Mouse (Mus musculus) heart, embryonic 12.5 days (tissue): ENCODE data around the gene Zbtb7b. TPM values are rescaled to one million over a fixed set of nuclear protein-coding genes. Genes with fewer than 3 reads are reported as not detected.

Source experiments
- ATAC-seq: fragments of 200-750 bp; cut with Nextera tagmentation; 2 replicates; pipeline ENCODE4 v1.8.0; 2017; ENCODE audit warnings: moderate TSS enrichment, moderate library complexity; ENCODE audit not compliant: insufficient number of reproducible peaks, low FRiP score
- H3K27ac ChIP-seq: fragments of 300-500 bp; sonication (generic); 2 replicates; pipeline ENCODE4 v1.5.1; 2016; ENCODE audit warnings: mild to moderate bottlenecking, moderate library complexity; ENCODE audit not compliant: poor library complexity, severe bottlenecking
- H3K27me3 ChIP-seq: fragments of 300-500 bp; sonication (generic); replicated peaks from 2 replicates; pipeline ENCODE4 v1.6.1; 2016; ENCODE audit warnings: mild to moderate bottlenecking, moderate library complexity
- H3K36me3 ChIP-seq: fragments of 300-500 bp; sonication (generic); 2 replicates; pipeline ENCODE4 v1.6.1; 2016; ENCODE audit warnings: mild to moderate bottlenecking, moderate library complexity
- H3K4me1 ChIP-seq: fragments of 300-500 bp; sonication (generic); replicated peaks from 2 replicates; pipeline ENCODE4 v1.6.1; 2016; ENCODE audit warnings: mild to moderate bottlenecking
- H3K4me2 ChIP-seq: fragments of 300-500 bp; sonication (generic); 2 replicates; pipeline ENCODE4 v1.6.1; 2016; ENCODE audit warnings: mild to moderate bottlenecking, moderate library complexity
- H3K4me3 ChIP-seq: fragments of 300-500 bp; sonication (generic); 2 replicates; pipeline ENCODE4 v1.5.1; 2016; ENCODE audit warnings: mild to moderate bottlenecking
- H3K9ac ChIP-seq: fragments of 300-500 bp; sonication (generic); 2 replicates; pipeline ENCODE4 v1.6.1; 2016; ENCODE audit warnings: mild to moderate bottlenecking, moderate library complexity
- H3K9me3 ChIP-seq: fragments of 300-500 bp; sonication (generic); replicated peaks from 2 replicates; pipeline ENCODE4 v1.6.1; 2016; ENCODE audit warnings: mild to moderate bottlenecking, moderate library complexity
- WGBS: fragments of 180-500 bp; shearing (Covaris S2); methylation state at CpG from one replicate; pipeline ENCODE4 v1.1.7; 2016; 5-methylcytosine and 5-hydroxymethylcytosine counted together
- polyA plus RNA-seq: library from polyadenylated mRNA; unstranded; fragments of >200 nt; fragmentation: Nextera tagmentation; extraction: Ambion mirVana; gene quantifications from 2 replicates; pipeline ENCODE4 v1.2.1, GENCODE M21; 2016

Zbtb7b gene
- polyA plus RNA-seq, 1 experiment from 2014 or later: 1.6 TPM

DNA sequence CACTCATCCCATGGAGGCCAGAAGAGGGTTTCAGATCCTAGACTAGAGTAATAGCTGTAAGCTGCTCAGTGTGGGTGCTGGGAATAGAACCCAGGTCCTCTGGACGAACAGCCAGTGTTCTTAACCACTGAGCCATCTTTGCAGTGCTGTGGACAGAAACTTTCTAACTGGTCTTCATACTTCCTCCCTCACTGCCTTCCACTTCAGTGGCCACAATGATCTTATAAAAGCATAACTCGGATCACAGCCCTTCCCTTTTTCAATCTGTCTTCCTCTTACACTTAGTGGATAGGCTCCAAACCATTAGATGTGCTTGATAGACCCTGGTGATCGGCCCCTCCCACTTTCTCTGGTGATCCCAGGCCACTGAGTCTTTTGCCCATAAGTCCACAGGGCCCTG, 34.3 kb downstream of the Zbtb7b start:
- Histone ChIP-seq H3K9ac (no peak overlapping the region), H3K27me3 (peaks cover 21% of the 10 kb centered on the region; the same call in 1 of the 2 replicates), H3K27ac (no peak overlapping the region), H3K4me1 (no peaks in the 10 kb centered on the region), H3K9me3 (no peaks in the 10 kb centered on the region), H3K36me3 (no peaks in the 10 kb centered on the region), H3K4me2 (no peak overlapping the region), H3K4me3 (no peak overlapping the region)
- no peak for ATAC-seq
- 72% methylated on average over 3 of the region's 3 CpGs for WGBS

DNA sequence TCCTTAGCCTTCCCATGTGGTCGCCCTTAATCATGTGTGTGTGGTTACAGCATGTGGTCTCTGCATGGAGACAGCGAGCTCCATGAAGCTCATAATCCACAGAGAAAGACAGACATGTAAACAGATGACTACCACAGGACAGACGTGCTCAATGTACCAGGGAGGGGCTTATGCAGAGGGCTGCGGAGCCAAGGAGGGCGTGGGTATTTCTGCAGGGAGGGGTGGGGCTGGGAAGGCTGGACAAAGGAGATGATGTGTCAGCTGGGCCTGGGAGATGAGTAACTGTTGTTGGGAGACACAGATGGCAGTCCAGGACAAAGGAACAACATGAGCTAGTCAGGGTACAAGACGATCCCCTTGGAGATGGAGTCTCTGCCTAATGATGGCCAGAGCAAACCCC, 34.9 kb downstream of the Zbtb7b start:
- Histone ChIP-seq H3K27me3 (peaks cover 17% of the 10 kb centered on the region; the same call in 1 of the 2 replicates), H3K9me3 (no peaks in the 10 kb centered on the region), H3K4me1 (no peaks in the 10 kb centered on the region), H3K4me2 (no peak overlapping the region), H3K27ac (no peak overlapping the region), H3K36me3 (no peaks in the 10 kb centered on the region), H3K9ac (no peak overlapping the region), H3K4me3 (no peak overlapping the region)
- ATAC-seq: no peak
- 64% methylated on average over 6 of the region's 6 CpGs for WGBS

DNA sequence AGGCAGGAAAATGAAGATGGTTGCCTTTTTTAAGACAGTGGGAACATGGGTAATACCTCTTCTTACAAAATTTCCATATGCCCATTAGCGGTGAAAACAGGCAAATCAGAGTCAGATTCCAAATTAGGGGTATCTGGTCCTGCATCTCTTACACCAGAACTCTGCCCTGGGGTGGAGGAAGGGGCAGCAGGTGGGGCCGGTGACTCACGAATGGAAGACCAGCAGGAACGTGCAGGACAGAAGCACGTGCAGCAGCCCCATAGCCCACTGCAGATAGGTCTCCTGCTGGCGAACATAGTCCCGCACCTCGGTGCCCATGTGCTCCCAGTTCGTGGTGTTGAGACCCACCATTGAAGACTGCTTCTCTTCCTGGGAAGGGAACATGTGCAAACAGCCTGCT, 38.5 kb downstream of the Zbtb7b start:
- Histone ChIP-seq H3K4me2 (no peak overlapping the region), H3K9me3 (no peaks in the 10 kb centered on the region), H3K27me3 (peaks cover 45% of the 10 kb centered on the region), H3K27ac (no peak overlapping the region), H3K4me1 (no peaks in the 10 kb centered on the region), H3K36me3 (no peaks in the 10 kb centered on the region), H3K9ac (no peak overlapping the region), H3K4me3 (no peak overlapping the region)
- ATAC-seq: no peak
- 53% methylated on average over 9 of the region's 9 CpGs for WGBS

DNA sequence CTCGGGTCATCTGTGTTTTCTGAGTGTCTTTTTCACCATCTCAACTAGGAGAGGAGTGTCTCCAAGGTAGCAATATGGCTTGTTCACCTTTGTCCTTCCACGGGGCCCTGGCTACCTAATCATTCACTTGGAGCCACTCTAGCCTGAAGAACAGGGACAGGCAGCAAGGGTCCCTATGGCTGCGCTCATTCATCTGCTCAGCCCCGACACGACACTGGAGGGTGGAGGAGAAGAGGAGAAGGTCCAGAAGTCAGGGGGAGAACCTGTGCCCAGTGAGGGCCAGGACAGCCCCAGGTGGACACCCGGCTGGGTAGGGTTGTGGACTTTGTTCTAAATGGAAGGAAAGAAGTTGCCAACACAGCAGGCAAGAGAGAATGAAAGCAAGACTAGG, 39.1 kb downstream of the Zbtb7b start:
- no peaks in the 10 kb centered on the region for H3K9me3 ChIP-seq
- H3K9ac ChIP-seq: no peak overlapping the region
- H3K4me3 ChIP-seq: no peak overlapping the region
- no peak overlapping the region for H3K27ac ChIP-seq
- H3K4me1 ChIP-seq: 0 out of 2 replicates have a peak, but pooled peaks cover 1% of the 10 kb centered on the region
- peaks cover 48% of the 10 kb centered on the region for H3K27me3 ChIP-seq
- no peaks in the 10 kb centered on the region for H3K36me3 ChIP-seq
- no peak overlapping the region for H3K4me2 ChIP-seq
- 79% methylated on average over 6 of the region's 6 CpGs for WGBS
- no peak for ATAC-seq

DNA sequence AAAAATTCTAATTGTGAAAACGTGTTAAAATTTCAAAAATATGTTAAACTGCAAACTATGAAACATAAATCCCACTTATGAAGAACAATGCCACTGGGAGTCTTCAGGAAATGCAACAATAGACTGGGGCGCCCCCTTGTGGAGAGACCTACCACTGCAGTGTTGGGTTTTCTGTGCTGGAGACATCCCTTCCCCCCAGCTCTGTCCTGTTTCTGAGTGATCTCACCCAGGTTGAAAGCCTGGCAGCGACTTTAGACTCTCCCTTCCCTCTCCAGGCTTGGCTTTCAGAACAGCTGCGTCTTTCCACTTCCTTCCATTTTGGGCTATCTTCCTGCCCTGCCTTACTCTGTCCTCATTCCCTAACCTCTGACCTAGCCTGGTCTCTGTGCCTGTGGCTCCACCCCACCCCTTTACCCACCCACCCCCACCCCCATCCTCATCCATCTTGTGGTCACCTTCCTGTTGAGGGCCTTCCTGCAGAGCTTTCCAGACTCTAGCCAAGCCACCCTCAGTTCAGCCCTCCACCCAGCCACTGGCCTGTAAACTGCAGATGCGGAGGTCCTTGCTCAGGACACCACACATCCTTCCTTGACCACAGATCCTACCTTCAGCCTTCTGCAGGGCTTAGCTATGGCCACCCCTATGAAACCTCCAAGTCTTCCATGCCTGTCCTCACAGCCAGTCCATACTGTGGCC, 39.6 kb downstream of the Zbtb7b start:
- Histone ChIP-seq H3K27ac (no peak overlapping the region), H3K4me1 (peaks cover 6% of the 10 kb centered on the region; the same call in 1 of the 2 replicates), H3K36me3 (no peaks in the 10 kb centered on the region), H3K4me3 (no peak overlapping the region), H3K4me2 (no peak overlapping the region), H3K9me3 (no peaks in the 10 kb centered on the region), H3K27me3 (peaks cover 52% of the 10 kb centered on the region), H3K9ac (no peak overlapping the region)
- 17% methylated on average over 5 of the region's 5 CpGs for WGBS
- ATAC-seq: no peak

DNA sequence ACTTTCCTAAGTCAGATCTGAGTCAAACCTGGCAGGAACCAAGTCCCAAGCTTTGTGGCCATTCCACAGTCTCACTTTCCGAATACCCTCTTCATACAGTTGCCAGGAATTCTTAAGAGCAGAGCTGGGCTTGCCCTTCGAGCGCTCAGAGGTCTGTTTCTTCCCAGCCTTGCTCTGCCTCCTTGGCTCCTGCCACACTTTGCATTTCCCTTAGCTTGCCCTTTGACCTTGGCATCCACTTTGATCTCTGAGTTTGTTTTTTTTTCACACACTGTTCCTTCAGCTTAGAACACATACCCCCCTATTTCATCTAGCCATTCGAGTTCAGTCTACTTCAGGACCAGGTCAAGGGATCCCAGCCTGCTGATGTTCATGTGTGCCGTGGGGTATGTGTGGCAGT, 43.3 kb downstream of the Zbtb7b start:
- Histone ChIP-seq H3K27me3 (peaks cover 57% of the 10 kb centered on the region), H3K9ac (no peak overlapping the region), H3K27ac (no peak overlapping the region), H3K4me1 (peaks cover 21% of the 10 kb centered on the region), H3K4me2 (no peak overlapping the region), H3K9me3 (no peaks in the 10 kb centered on the region), H3K4me3 (no peak overlapping the region), H3K36me3 (no peaks in the 10 kb centered on the region)
- WGBS: 58% methylated on average over 5 of the region's 5 CpGs
- ATAC-seq: no peak

DNA sequence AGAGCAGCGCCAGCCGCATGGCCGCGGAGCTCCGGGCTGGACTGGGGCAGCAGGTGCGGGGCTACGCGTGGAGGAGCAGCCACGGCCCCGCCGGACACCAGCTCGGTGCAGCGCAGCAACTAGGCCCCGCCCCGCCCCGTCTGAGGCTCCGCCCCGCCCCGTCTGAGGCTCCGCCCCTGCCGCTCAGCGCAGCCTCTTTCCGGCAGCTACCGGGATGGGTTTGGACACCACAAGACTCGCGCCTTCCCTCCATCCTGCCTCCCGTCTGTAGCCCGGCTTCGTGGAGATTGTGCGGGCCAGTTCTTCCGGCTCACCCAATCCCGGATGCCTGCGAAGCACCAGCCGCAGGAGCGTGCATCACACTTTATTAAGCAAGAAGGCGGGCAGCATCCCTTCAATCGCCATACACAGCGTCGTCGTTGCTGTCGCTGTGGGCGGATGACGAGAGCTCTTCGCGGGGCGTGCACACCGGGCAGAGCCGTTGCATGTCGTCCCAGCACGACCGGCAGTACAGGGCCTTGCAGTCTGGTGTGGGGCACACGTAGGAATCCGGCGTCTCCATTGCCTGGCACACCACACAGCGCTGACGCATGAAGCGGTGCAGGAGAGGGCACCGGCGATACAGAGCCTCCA, 44.6 kb downstream of the Zbtb7b start, which contains the start of gene Adam15:
Adam15 (minus strand) TSS at position 128 of the 633 bp plus-strand sequence.
- H3K9me3 ChIP-seq: no peaks in the 10 kb centered on the region
- peaks cover 21% of the 10 kb centered on the region for H3K4me1 ChIP-seq
- H3K36me3 ChIP-seq: no peaks in the 10 kb centered on the region; the same call in 1 of the 2 replicates
- peak within 1 kb of the TSS; percentile 56 for H3K27ac ChIP-seq
- WGBS: under 1% methylated on average over 59 of the region's 59 CpGs
- H3K4me3 ChIP-seq: peak within 1 kb of the TSS; percentile 65
- ATAC-seq: peak; percentile 88
- peaks cover 50% of the 10 kb centered on the region for H3K27me3 ChIP-seq
- peak within 1 kb of the TSS; percentile 73 for H3K9ac ChIP-seq
- H3K4me2 ChIP-seq: peak within 1 kb of the TSS; percentile 90

DNA sequence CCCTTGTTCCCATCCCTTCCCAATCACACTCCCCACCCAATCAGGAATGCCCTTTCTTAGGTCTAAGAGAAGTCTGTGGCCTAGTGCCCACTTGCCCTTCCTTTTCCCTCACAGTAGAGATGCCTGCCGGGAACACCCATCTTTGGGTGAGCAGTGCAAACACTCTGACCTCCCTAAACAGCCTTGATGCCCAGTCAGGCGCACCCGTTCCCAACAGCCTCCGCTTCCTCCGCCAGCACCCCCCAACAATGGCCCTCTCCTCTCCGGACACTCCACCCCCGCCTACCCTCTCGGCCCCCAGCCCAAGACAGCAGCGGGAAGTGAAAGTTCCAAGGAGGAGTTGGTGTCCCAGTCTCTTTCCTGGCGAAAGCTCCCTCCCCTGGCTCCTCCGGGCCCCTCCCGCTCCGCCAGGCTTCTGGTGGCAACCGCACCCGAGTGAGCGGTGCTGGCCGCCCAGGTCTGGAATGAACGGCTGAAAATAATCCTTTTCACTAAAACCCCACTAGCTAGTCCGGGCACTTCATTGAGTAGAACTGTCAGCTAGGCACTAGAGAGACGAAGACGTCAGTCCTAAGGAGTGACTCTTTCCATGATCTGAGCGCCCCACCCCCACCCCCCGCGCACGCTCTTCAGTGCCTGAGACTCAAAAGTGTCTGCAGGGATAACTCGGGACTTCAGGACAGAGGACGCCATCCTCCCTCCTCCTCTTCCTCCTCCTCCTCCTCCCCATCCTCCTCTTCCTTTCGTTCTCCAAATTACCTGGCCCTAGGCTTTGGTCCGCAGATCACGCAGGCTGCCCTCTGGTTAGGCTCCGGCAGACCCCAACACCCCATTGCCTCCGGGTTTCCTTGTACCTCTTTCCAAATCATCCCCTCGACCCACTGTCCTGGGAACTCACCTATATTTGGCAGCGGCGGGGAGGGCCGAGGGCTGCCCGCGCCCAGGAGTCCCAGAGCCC, 45.4 kb downstream of the Zbtb7b start:
- peak overlapping the region; percentile 90 for H3K4me2 ChIP-seq
- WGBS: 1% methylated on average over 38 of the region's 38 CpGs
- peaks cover 21% of the 10 kb centered on the region for H3K4me1 ChIP-seq
- no peaks in the 10 kb centered on the region for H3K9me3 ChIP-seq
- H3K9ac ChIP-seq: peak overlapping the region; percentile 73
- peak; percentile 57 for ATAC-seq
- H3K27me3 ChIP-seq: peaks cover 53% of the 10 kb centered on the region
- peak overlapping the region; percentile 65 for H3K4me3 ChIP-seq
- peak overlapping the region; percentile 56 for H3K27ac ChIP-seq
- H3K36me3 ChIP-seq: peaks cover 5% of the 10 kb centered on the region; the same call in 1 of the 2 replicates

DNA sequence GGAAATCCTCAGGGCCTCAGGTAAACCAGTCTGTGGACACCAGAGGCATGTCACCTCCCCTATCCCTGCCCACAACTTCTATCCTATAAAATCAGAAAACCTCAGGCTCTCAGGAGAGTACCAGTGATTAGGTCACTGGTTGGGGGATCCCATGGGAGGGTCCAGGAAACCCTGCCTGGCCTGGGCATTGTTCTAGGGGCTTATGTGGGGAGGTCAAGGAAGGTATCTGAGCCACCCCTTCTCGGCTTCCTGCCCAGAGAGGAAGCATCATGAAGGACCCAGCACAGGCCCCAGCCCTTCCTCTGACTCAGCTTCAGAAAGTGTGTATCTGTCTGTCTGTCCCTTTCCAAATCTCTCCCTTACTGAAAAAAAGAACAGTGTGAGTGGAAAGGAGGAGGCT, 46.7 kb downstream of the Zbtb7b start:
- H3K4me3 ChIP-seq: no peak overlapping the region
- 0 out of 2 replicates have a peak overlapping the region, but pooled peaks have one; percentile 8 for H3K27ac ChIP-seq
- peaks cover 21% of the 10 kb centered on the region for H3K4me1 ChIP-seq
- H3K9me3 ChIP-seq: no peaks in the 10 kb centered on the region
- 0 out of 2 replicates have a peak overlapping the region, but pooled peaks have one; percentile 1 for H3K9ac ChIP-seq
- WGBS: 58% methylated on average over 1 of the region's 1 CpGs
- peaks cover 44% of the 10 kb centered on the region for H3K27me3 ChIP-seq
- H3K4me2 ChIP-seq: peak overlapping the region; percentile 90
- no peak for ATAC-seq
- peaks cover 16% of the 10 kb centered on the region for H3K36me3 ChIP-seq

DNA sequence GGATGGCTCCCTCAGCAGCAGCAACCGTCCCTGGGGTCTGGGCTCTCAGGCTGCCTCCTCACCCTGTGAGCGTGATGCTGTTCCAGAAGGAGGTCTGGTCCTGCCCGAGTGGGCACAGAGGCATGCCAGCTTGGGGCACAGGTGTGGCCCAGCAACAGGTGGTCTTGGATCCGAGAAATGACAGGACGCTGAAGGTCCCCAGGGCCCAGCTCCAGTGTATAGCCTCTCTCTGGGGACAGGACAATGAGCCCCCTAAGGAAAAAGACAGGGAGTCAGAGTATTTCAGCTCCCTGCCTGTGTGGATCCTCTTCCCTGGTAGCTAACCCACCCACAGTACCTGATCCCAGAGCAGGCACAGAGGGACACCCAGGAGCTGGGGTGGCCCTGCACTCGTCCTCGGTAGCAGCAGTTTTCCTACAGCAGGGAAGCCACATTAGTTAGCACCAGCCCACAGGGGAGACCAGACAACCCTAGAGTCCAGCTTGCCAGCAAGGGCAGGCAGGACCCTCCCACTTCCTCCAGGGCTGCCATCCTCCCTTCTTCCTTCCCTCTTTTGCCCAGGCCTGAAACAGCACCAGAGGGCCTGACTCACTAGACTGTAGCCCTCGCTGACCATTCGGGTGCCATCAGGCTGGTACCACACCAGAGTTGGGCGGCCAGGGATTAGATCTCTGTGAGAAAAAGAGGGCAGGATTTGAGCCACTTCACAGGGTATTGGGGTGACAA, 47.6 kb downstream of the Zbtb7b start:
- H3K27ac ChIP-seq: no peak overlapping the region

More for the DNA sequence above, 47.6 kb downstream of the Zbtb7b start:
- no peak overlapping the region; the same call in 1 of the 2 replicates for H3K4me2 ChIP-seq
- no peaks in the 10 kb centered on the region for H3K9me3 ChIP-seq
- ATAC-seq: no peak
- peaks cover 21% of the 10 kb centered on the region for H3K4me1 ChIP-seq
- H3K4me3 ChIP-seq: no peak overlapping the region
- H3K9ac ChIP-seq: no peak overlapping the region
- WGBS: 71% methylated on average over 10 of the region's 10 CpGs
- H3K27me3 ChIP-seq: peaks cover 35% of the 10 kb centered on the region
- H3K36me3 ChIP-seq: peaks cover 22% of the 10 kb centered on the region
